Mouse (Mus musculus): ENCODE measurements at regions not wholly inside any gene's neighbourhood (a gene's known extent, or its start where the extent isn't known, plus 50 kb on each side); places are given as distances from the start of the nearest gene placed in this dataset.

- no peak for DNase-seq (ENCODE audit: low read depth, low spot score)
- Histone ChIP-seq H3K4me3 (ENCODE audit: control insufficient read depth in 1 of 2, insufficient read depth in 1 of 2, low read depth in 2 of 2, low read length in 2 of 2) (no peak overlapping the region), H3K4me1 (ENCODE audit: control insufficient read depth in 1 of 2, insufficient read depth in 2 of 2, low read length in 2 of 2) (no peaks in the 10 kb centered on the region), H3K79me2 (ENCODE audit: control insufficient read depth, insufficient read depth, low read length, poor library complexity) (no peaks in the 10 kb centered on the region), H3K27ac (ENCODE audit: control insufficient read depth, low read depth, low read length) (no peak overlapping the region), H3K9me3 (replicated peaks; ENCODE audit: insufficient read depth, low read length) (no peaks in the 10 kb centered on the region), H3K9ac (ENCODE audit: control insufficient read depth, low read depth, low read length, poor library complexity, severe bottlenecking) (no peak overlapping the region), H3K36me3 (ENCODE audit: control insufficient read depth in 1 of 2, insufficient read depth in 2 of 2, low read length in 2 of 2) (no peaks in the 10 kb centered on the region), H3K27me3 (ENCODE audit: control insufficient read depth in 1 of 2, insufficient read depth in 2 of 2, low read length in 2 of 2) (no peaks in the 10 kb centered on the region)
- no peak for TF ChIP-seq ZKSCAN1 (IDR thresholded peaks at IDR 0.05; ENCODE audit: low read depth, low read length)
- TF ChIP-seq SIN3A (IDR thresholded peaks at IDR 0.05; ENCODE audit: low read length), result no peak
- no peak for TF ChIP-seq UBTF (IDR thresholded peaks at IDR 0.05; ENCODE audit: borderline replicate concordance, insufficient read depth, low read depth, low read length)
- TF ChIP-seq CHD1 (IDR thresholded peaks at IDR 0.05; ENCODE audit: low read depth, low read length), result no peak
- no peak for TF ChIP-seq RCOR1 (IDR thresholded peaks at IDR 0.05; ENCODE audit: low read depth, low read length)
- TF ChIP-seq NELFE (IDR thresholded peaks at IDR 0.05; ENCODE audit: low read depth, low read length), result no peak
These were observed 267.6 kb upstream of the BB014433 start for GRCm38 (mm10) chr8:15313481-15313880.

- Histone ChIP-seq H3K79me2 (ENCODE audit: control insufficient read depth, insufficient read depth, low read length, poor library complexity) (no peaks in the 10 kb centered on the region), H3K9me3 (replicated peaks; ENCODE audit: insufficient read depth, low read length) (no peaks in the 10 kb centered on the region), H3K27me3 (ENCODE audit: control insufficient read depth in 1 of 2, insufficient read depth in 2 of 2, low read length in 2 of 2) (no peaks in the 10 kb centered on the region), H3K4me3 (ENCODE audit: control insufficient read depth in 1 of 2, insufficient read depth in 1 of 2, low read depth in 2 of 2, low read length in 2 of 2) (no peak overlapping the region), H3K27ac (ENCODE audit: control insufficient read depth, low read depth, low read length) (no peak overlapping the region), H3K36me3 (ENCODE audit: control insufficient read depth in 1 of 2, insufficient read depth in 2 of 2, low read length in 2 of 2) (no peaks in the 10 kb centered on the region), H3K9ac (ENCODE audit: control insufficient read depth, low read depth, low read length, poor library complexity, severe bottlenecking) (no peak overlapping the region), H3K4me1 (ENCODE audit: control insufficient read depth in 1 of 2, insufficient read depth in 2 of 2, low read length in 2 of 2) (no peaks in the 10 kb centered on the region)
- DNase-seq (ENCODE audit: low read depth, low spot score), result no peak
- TF ChIP-seq MAFK (IDR thresholded peaks at IDR 0.05; ENCODE audit: borderline replicate concordance, low read depth, low read length) (no peak), MYC (IDR thresholded peaks at IDR 0.05; ENCODE audit: low read depth, low read length) (no peak)
These were observed 265.6 kb upstream of the BB014433 start for GRCm38 (mm10) chr8:15311509-15311908.

- Histone ChIP-seq H3K79me2 (ENCODE audit: control insufficient read depth, insufficient read depth, low read length, poor library complexity) (no peaks in the 10 kb centered on the region), H3K27me3 (ENCODE audit: control insufficient read depth in 1 of 2, insufficient read depth in 2 of 2, low read length in 2 of 2) (no peaks in the 10 kb centered on the region), H3K4me3 (ENCODE audit: control insufficient read depth in 1 of 2, insufficient read depth in 1 of 2, low read depth in 2 of 2, low read length in 2 of 2) (no peak overlapping the region), H3K27ac (ENCODE audit: control insufficient read depth, low read depth, low read length) (no peak overlapping the region), H3K4me1 (ENCODE audit: control insufficient read depth in 1 of 2, insufficient read depth in 2 of 2, low read length in 2 of 2) (no peaks in the 10 kb centered on the region), H3K36me3 (ENCODE audit: control insufficient read depth in 1 of 2, insufficient read depth in 2 of 2, low read length in 2 of 2) (no peaks in the 10 kb centered on the region), H3K9me3 (replicated peaks; ENCODE audit: insufficient read depth, low read length) (no peaks in the 10 kb centered on the region), H3K9ac (ENCODE audit: control insufficient read depth, low read depth, low read length, poor library complexity, severe bottlenecking) (no peak overlapping the region)
- no peak for TF ChIP-seq MYC (IDR thresholded peaks at IDR 0.05; ENCODE audit: low read depth, low read length)
- TF ChIP-seq KAT2A (conservative IDR thresholded peaks at IDR 0.05; ENCODE audit: low read depth, low read length), result no peak
- no peak for TF ChIP-seq GATA1 (IDR thresholded peaks at IDR 0.05; ENCODE audit: low read depth, low read length)
- no peak for TF ChIP-seq ELF1 (IDR thresholded peaks at IDR 0.05; ENCODE audit: low read depth, low read length)
- no peak for TF ChIP-seq ZKSCAN1 (IDR thresholded peaks at IDR 0.05; ENCODE audit: low read depth, low read length)
- TF ChIP-seq NELFE (IDR thresholded peaks at IDR 0.05; ENCODE audit: low read depth, low read length), result no peak
- TF ChIP-seq GABPA (IDR thresholded peaks at IDR 0.05; ENCODE audit: low read depth, low read length), result no peak
- TF ChIP-seq CHD1 (IDR thresholded peaks at IDR 0.05; ENCODE audit: low read depth, low read length), result no peak
- no peak for TF ChIP-seq USF2 (IDR thresholded peaks at IDR 0.05; ENCODE audit: borderline replicate concordance in 1 of 2, insufficient read depth in 1 of 2, low read depth in 1 of 2, low read length in 2 of 2)
- no peak for TF ChIP-seq TAL1 (IDR thresholded peaks at IDR 0.05; ENCODE audit: low read length)
- TF ChIP-seq ZNF384 (IDR thresholded peaks at IDR 0.05; ENCODE audit: low read depth, low read length), result no peak
- TF ChIP-seq CHD2 (IDR thresholded peaks at IDR 0.05; ENCODE audit: low read length), result no peak
- no peak for DNase-seq (ENCODE audit: low read depth, low spot score)
These were observed 265.2 kb upstream of the BB014433 start for GRCm38 (mm10) chr8:15311045-15311444.

All from MEL (cell line).